Mouse (Mus musculus): Measurements from ENCODE around the gene Tmtc2. TPM values are rescaled to one million over a fixed set of nuclear protein-coding genes. Genes with fewer than 3 reads are reported as not detected.

Tmtc2 gene
- 1 to 10 TPM; 2.4 to 3.5 TPM for total RNA-seq (2021)
- long read RNA-seq, experiment 1, partial matches to known transcripts = 0 of 1 reads
- long read RNA-seq, experiment 1, other reads (novel, unspliced or antisense) = 1 of 1 reads
- long read RNA-seq, experiment 2 = 0 reads

GRCm38 (mm10) chr10:105573908-105574694 is at the start of gene Tmtc2:
TSS of gene Tmtc2 (minus strand) at chr10:105574451.
- intact Hi-C loops (cut with DNase I; ENCODE audit: low total_unique reads) = no loop called here
- peak; percentile 86 for DNase-seq

GRCm38 (mm10) chr10:105612117-105612516 is 37.9 kb upstream of the Tmtc2 start:
- intact Hi-C loops (cut with DNase I; ENCODE audit: low total_unique reads) = no loop called here
- no peak for DNase-seq

- intact Hi-C loops (cut with DNase I; ENCODE audit: low total_unique reads) = no loop called here
- DNase-seq = no peak
Measured at GRCm38 (mm10) chr10:105598826-105599225, 24.6 kb upstream of the Tmtc2 start.

- intact Hi-C loops (cut with DNase I; ENCODE audit: low total_unique reads) = no loop called here
- DNase-seq = no peak
Measured at GRCm38 (mm10) chr10:105597226-105597625, 23.0 kb upstream of the Tmtc2 start.

GRCm38 (mm10) chr10:105595480-105596102 is 21.3 kb upstream of the Tmtc2 start:
- intact Hi-C loops (cut with DNase I; ENCODE audit: low total_unique reads) = no loop called here

GRCm38 (mm10) chr10:105588141-105588540 is 13.9 kb upstream of the Tmtc2 start:
- intact Hi-C loops (cut with DNase I; ENCODE audit: low total_unique reads) = no loop called here
- no peak for DNase-seq

More at GRCm38 (mm10) chr10:105595480-105596102, 21.3 kb upstream of the Tmtc2 start:
- DNase-seq = no peak

GRCm38 (mm10) chr10:105579318-105579717 is 5.1 kb upstream of the Tmtc2 start:
- DNase-seq = no peak
- intact Hi-C loops (cut with DNase I; ENCODE audit: low total_unique reads) = no loop called here

GRCm38 (mm10) chr10:105578291-105578845 is 4.1 kb upstream of the Tmtc2 start:
- intact Hi-C loops (cut with DNase I; ENCODE audit: low total_unique reads) = no loop called here
- no peak for DNase-seq

GRCm38 (mm10) chr10:105574695-105575660 is 727 bp upstream of the Tmtc2 start:
- intact Hi-C loops (cut with DNase I; ENCODE audit: low total_unique reads) = no loop called here
- DNase-seq = peak; percentile 93

- peak; percentile 17 for DNase-seq
- intact Hi-C loops (cut with DNase I; ENCODE audit: low total_unique reads) = no loop called here
Measured at GRCm38 (mm10) chr10:105573306-105573907, 844 bp downstream of the Tmtc2 start.

GRCm38 (mm10) chr10:105572829-105573228 is 1.4 kb downstream of the Tmtc2 start:
- intact Hi-C loops (cut with DNase I; ENCODE audit: low total_unique reads) = no loop called here
- DNase-seq = no peak

GRCm38 (mm10) chr10:105572301-105572700 is 1.9 kb downstream of the Tmtc2 start:
- intact Hi-C loops (cut with DNase I; ENCODE audit: low total_unique reads) = no loop called here
- no peak for DNase-seq

GRCm38 (mm10) chr10:105571831-105572230 is 2.4 kb downstream of the Tmtc2 start:
- no peak for DNase-seq
- intact Hi-C loops (cut with DNase I; ENCODE audit: low total_unique reads) = no loop called here

- intact Hi-C loops (cut with DNase I; ENCODE audit: low total_unique reads) = no loop called here
- DNase-seq = no peak
Measured at GRCm38 (mm10) chr10:105571019-105571418, 3.2 kb downstream of the Tmtc2 start.

GRCm38 (mm10) chr10:105569573-105569972 is 4.7 kb downstream of the Tmtc2 start:
- DNase-seq = no peak
- intact Hi-C loops (cut with DNase I; ENCODE audit: low total_unique reads) = no loop called here

- DNase-seq = no peak
- intact Hi-C loops (cut with DNase I; ENCODE audit: low total_unique reads) = no loop called here
Measured at GRCm38 (mm10) chr10:105567825-105568531, 6.3 kb downstream of the Tmtc2 start.

- intact Hi-C loops (cut with DNase I; ENCODE audit: low total_unique reads) = no loop called here
- DNase-seq = no peak
Measured at GRCm38 (mm10) chr10:105561548-105561947, 12.7 kb downstream of the Tmtc2 start.

- no peak for DNase-seq
- intact Hi-C loops (cut with DNase I; ENCODE audit: low total_unique reads) = no loop called here
Measured at GRCm38 (mm10) chr10:105557581-105557980, 16.7 kb downstream of the Tmtc2 start.

Measured in gastrocnemius, postnatal 14 days (tissue).